Mouse (Mus musculus): Measurements from ENCODE around the gene Prep.

- TF ChIP-seq CTCF (conservative IDR thresholded peaks at IDR 0.05; ENCODE audit: insufficient read depth, insufficient read length, low read depth, low read length) (no peak), POLR2A (IDR thresholded peaks at IDR 0.05; ENCODE audit: low read depth, low read length) (no peak)
These were observed 4.2 kb downstream of the Prep start for GRCm38 (mm10) chr10:45070929-45071813.
